Mouse (Mus musculus) limb, embryonic 11.5 days (tissue): ENCODE results near the gene Msmb. TPM values are rescaled to one million over a fixed set of nuclear protein-coding genes. Genes with fewer than 3 reads are reported as not detected.
"Not testable (repeated sequence)": the region's sequence is repeated elsewhere in the genome, so short reads cannot be mapped to it uniquely, and the experiment has no call there.

Experiments used
- ATAC-seq: fragments of 200-750 bp; cut with Nextera tagmentation; 2 replicates; pipeline ENCODE4 v1.8.0; 2017; ENCODE audit warnings: low read depth; ENCODE audit not compliant: insufficient number of reproducible peaks, low FRiP score, low TSS enrichment
- DNase-seq: peaks from one replicate; pipeline ENCODE4 v3.0.0-alpha.2; 2015; ENCODE audit warnings: low spot score
- H3K27ac ChIP-seq: fragments of 300-500 bp; sonication (generic); replicated peaks from 2 replicates; pipeline ENCODE4 v1.5.1; 2014; ENCODE audit warnings: low read depth, mild to moderate bottlenecking, low read length
- H3K27me3 ChIP-seq: fragments of 300-500 bp; sonication (generic); 2 replicates; pipeline ENCODE4 v1.6.1; 2014; ENCODE audit warnings: mild to moderate bottlenecking, low read length, mixed read lengths; ENCODE audit not compliant: control insufficient read depth, insufficient read depth
- H3K36me3 ChIP-seq: fragments of 300-500 bp; sonication (generic); 2 replicates; pipeline ENCODE4 v1.6.1; 2014; ENCODE audit warnings: mild to moderate bottlenecking, low read length, moderate library complexity, mixed read lengths; ENCODE audit not compliant: control insufficient read depth, insufficient read depth
- H3K4me1 ChIP-seq: fragments of 300-500 bp; sonication (generic); 2 replicates; pipeline ENCODE4 v1.6.1; 2014; ENCODE audit warnings: low read length, mixed read lengths; ENCODE audit not compliant: control insufficient read depth, insufficient read depth
- H3K4me2 ChIP-seq: fragments of 300-500 bp; sonication (generic); 2 replicates; pipeline ENCODE4 v1.6.1; 2014; ENCODE audit warnings: low read depth, mild to moderate bottlenecking, moderate library complexity; ENCODE audit not compliant: severe bottlenecking
- H3K4me3 ChIP-seq: fragments of 300-500 bp; sonication (generic); 2 replicates; pipeline ENCODE4 v1.5.1; 2014; ENCODE audit warnings: low read depth, low read length
- H3K9ac ChIP-seq: fragments of 300-500 bp; sonication (generic); 2 replicates; pipeline ENCODE4 v1.6.1; 2014; ENCODE audit warnings: mild to moderate bottlenecking, low read length
- H3K9me3 ChIP-seq: fragments of 300-500 bp; sonication (generic); 2 replicates; pipeline ENCODE4 v1.6.1; 2016; ENCODE audit warnings: low read length; ENCODE audit not compliant: control insufficient read depth
- WGBS: fragments of 180-500 bp; shearing (Covaris S2); extraction: QIAGEN DNeasy Blood & Tissue Kit; methylation state at CpG from one replicate; pipeline ENCODE4 v1.1.7; 2014; 5-methylcytosine and 5-hydroxymethylcytosine counted together
- polyA plus RNA-seq: library from polyadenylated mRNA; unstranded; fragments of >200 nt; fragmentation: Nextera tagmentation; extraction: Ambion mirVana; gene quantifications from 2 replicates; pipeline ENCODE4 v1.2.1, GENCODE M21; 2014

Msmb gene
- polyA plus RNA-seq, 1 experiment from 2014 or later: not detected

- H3K4me1 ChIP-seq, H3K9me3 ChIP-seq, H3K27me3 ChIP-seq, H3K4me2 ChIP-seq, H3K27ac ChIP-seq, H3K9ac ChIP-seq, H3K4me3 ChIP-seq, ATAC-seq, DNase-seq: not testable (repeated sequence)
- 81% methylated on average over 5 of the region's 5 CpGs for WGBS
- H3K36me3 ChIP-seq: peaks cover 19% of the 10 kb centered on the region; the same call in 1 of the 2 replicates
These were observed 51.7 kb downstream of the Msmb start for GRCm38 (mm10) chr14:32193557-32193956.

GRCm38 (mm10) chr14:32201354-32201753, 59.5 kb downstream of the Msmb start:
- Histone ChIP-seq H3K4me2 (peak overlapping the region; percentile 57), H3K4me3 (peak overlapping the region; percentile 100), H3K9me3 (no peaks in the 10 kb centered on the region), H3K36me3 (peaks cover 11% of the 10 kb centered on the region; the same call in 1 of the 2 replicates), H3K9ac (peak overlapping the region; percentile 91), H3K4me1 (peaks cover 11% of the 10 kb centered on the region; the same call in 1 of the 2 replicates), H3K27me3 (no peaks in the 10 kb centered on the region), H3K27ac (no peak overlapping the region)
- DNase-seq (peak; percentile 46), ATAC-seq (0 out of 2 replicates have a peak, but pooled peaks have one; percentile 9)
- under 1% methylated on average over 24 of the region's 26 CpGs for WGBS

GRCm38 (mm10) chr14:32201791-32202451, 60.1 kb downstream of the Msmb start, which contains the start of the genes Timm23 and Parg:
TSS of gene Timm23 (minus strand) at chr14:32201898.
TSS of gene Parg (plus strand) at chr14:32201949.
- Histone ChIP-seq H3K27ac (no peak within 1 kb of the TSS; the same call in 1 of the 2 replicates), H3K4me1 (peaks cover 11% of the 10 kb centered on the region; the same call in 1 of the 2 replicates), H3K36me3 (peaks cover 9% of the 10 kb centered on the region; the same call in 1 of the 2 replicates), H3K9ac (peak within 1 kb of the TSS; percentile 91), H3K4me2 (peak within 1 kb of the TSS; percentile 80), H3K27me3 (no peaks in the 10 kb centered on the region), H3K9me3 (no peaks in the 10 kb centered on the region), H3K4me3 (peak within 1 kb of the TSS; percentile 100)
- under 1% methylated on average over 72 of the region's 77 CpGs for WGBS
- DNase-seq: peak; percentile 90
- peak; percentile 72; the same call in 1 of the 2 replicates for ATAC-seq

Other genes starting within 250 kb of the Msmb start
- not detected in 2 replicates for gene Galnt15, start 113.0 kb upstream of the Msmb start, polyA plus RNA-seq
- gene Oxnad1, start 56.6 kb upstream of the Msmb start, polyA plus RNA-seq: 14.7 and 18.3 TPM in 2 replicates
- 86.8 and 86.9 TPM in 2 replicates for gene Dph3, start 56.3 kb upstream of the Msmb start, polyA plus RNA-seq
- 82.5 and 83.2 TPM in 2 replicates for gene Ncoa4, start 17.8 kb downstream of the Msmb start, polyA plus RNA-seq
- gene Timm23, start 59.9 kb downstream of the Msmb start, polyA plus RNA-seq: 310 and 333 TPM in 2 replicates
- gene Parg, start 59.9 kb downstream of the Msmb start, polyA plus RNA-seq: 62.4 and 76.0 TPM in 2 replicates
- gene Ogdhl, start 180.0 kb downstream of the Msmb start, polyA plus RNA-seq: 17.6 and 18.8 TPM in 2 replicates
- not detected in 2 replicates for gene 1700024G13Rik, start 246.4 kb downstream of the Msmb start, polyA plus RNA-seq